Mouse (Mus musculus) kidney, adult 2 months (tissue): ENCODE measurements around the gene Acaa1a.

Experiments used
- CTCF ChIP-seq: fragments of 200-500 bp; conservative IDR thresholded peaks from 2 replicates; pipeline ENCODE4 v1.5.1; 2011; ENCODE audit warnings: low read depth, mild to moderate bottlenecking, control low read depth, low read length, moderate library complexity, mixed read lengths; ENCODE audit not compliant: insufficient read depth, insufficient read length
- POLR2A ChIP-seq: fragments of 200-500 bp; IDR thresholded peaks from one replicate; pipeline ENCODE4 v1.6.1; 2011; ENCODE audit warnings: low read depth, low read length, control low read depth

DNA sequence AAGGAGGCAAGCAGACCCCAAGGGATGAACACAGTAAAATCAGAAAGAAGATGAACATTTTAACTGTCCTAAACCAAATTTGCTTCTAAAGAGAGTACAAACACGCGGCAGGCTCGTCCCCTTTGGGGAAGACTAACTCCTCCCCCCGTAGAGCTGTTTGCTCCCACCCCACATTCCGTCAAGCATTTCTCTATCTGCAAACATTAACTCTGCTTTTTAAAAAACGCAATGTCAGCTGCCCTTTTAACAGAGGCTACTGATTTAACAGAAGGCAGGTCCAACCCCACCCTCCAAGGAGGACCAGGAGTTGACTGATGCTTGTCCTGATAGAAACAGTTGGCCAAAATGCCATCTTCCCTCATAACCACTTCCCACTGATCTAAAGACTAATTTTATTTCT lies 14.4 kb downstream of the Acaa1a start:
- TF ChIP-seq CTCF (no peak), POLR2A (no peak)
